Mouse (Mus musculus) adrenal gland, postnatal 10 days (tissue): ENCODE results near the gene March6. TPM values are rescaled to one million over a fixed set of nuclear protein-coding genes. Genes with fewer than 3 reads are reported as not detected.

Experiments used
- DNase-seq: peaks from one replicate; pipeline ENCODE4 v3.0.0; 2021; ENCODE audit warnings: mixed read lengths
- total RNA-seq, 2 experiments: library from RNA; stranded (reverse); gene quantifications; 2 replicates each; pipeline ENCODE4 v1.2.3; 2021

March6 gene
- total RNA-seq, 2 experiments from 2014 or later: 97.6 to 101 TPM

- DNase-seq: no peak
Measured at GRCm38 (mm10) chr15:31511795-31512194, 19.1 kb downstream of the March6 start.

- DNase-seq: no peak
Measured at GRCm38 (mm10) chr15:31511406-31511771, 19.5 kb downstream of the March6 start.

- DNase-seq: no peak
Measured at GRCm38 (mm10) chr15:31510477-31511405, 20.1 kb downstream of the March6 start.

GRCm38 (mm10) chr15:31505082-31505481, 25.8 kb downstream of the March6 start:
- no peak for DNase-seq

GRCm38 (mm10) chr15:31503447-31503846, 27.4 kb downstream of the March6 start:
- no peak for DNase-seq

GRCm38 (mm10) chr15:31502996-31503395, 27.9 kb downstream of the March6 start:
- DNase-seq: no peak

- DNase-seq: no peak
Measured at GRCm38 (mm10) chr15:31502313-31502712, 28.5 kb downstream of the March6 start.

GRCm38 (mm10) chr15:31494803-31495202, 36.0 kb downstream of the March6 start:
- DNase-seq: no peak

GRCm38 (mm10) chr15:31494310-31494709, 36.5 kb downstream of the March6 start:
- DNase-seq: no peak

GRCm38 (mm10) chr15:31487407-31487806, 43.4 kb downstream of the March6 start:
- DNase-seq: no peak

GRCm38 (mm10) chr15:31476678-31477077, 54.2 kb downstream of the March6 start:
- DNase-seq: no peak

- no peak for DNase-seq
Measured at GRCm38 (mm10) chr15:31472645-31473574, 57.9 kb downstream of the March6 start.

GRCm38 (mm10) chr15:31471529-31471928, 59.3 kb downstream of the March6 start:
- no peak for DNase-seq

- DNase-seq: no peak
Measured at GRCm38 (mm10) chr15:31469497-31469896, 61.4 kb downstream of the March6 start.

- no peak for DNase-seq
Measured at GRCm38 (mm10) chr15:31468806-31469205, 62.0 kb downstream of the March6 start.

- DNase-seq: no peak
Measured at GRCm38 (mm10) chr15:31466749-31467148, 64.1 kb downstream of the March6 start.

- DNase-seq: no peak
Measured at GRCm38 (mm10) chr15:31466295-31466694, 64.6 kb downstream of the March6 start.

- no peak for DNase-seq
Measured at GRCm38 (mm10) chr15:31465806-31466205, 65.0 kb downstream of the March6 start.

GRCm38 (mm10) chr15:31460571-31460970, 70.3 kb downstream of the March6 start:
- no peak for DNase-seq

GRCm38 (mm10) chr15:31458081-31458480, 72.8 kb downstream of the March6 start:
- peak; percentile 56 for DNase-seq

GRCm38 (mm10) chr15:31456381-31456780, 74.5 kb downstream of the March6 start:
- DNase-seq: peak; percentile 43

- DNase-seq: no peak
Measured at GRCm38 (mm10) chr15:31454861-31455295, 76.0 kb downstream of the March6 start.
